Mouse (Mus musculus) heart, postnatal 0 days (tissue): ENCODE results near the gene Pcca.

ENCODE experiments used
- CTCF ChIP-seq: IDR thresholded peaks from 2 replicates; pipeline ENCODE4 v1.5.1; 2016; ENCODE audit warnings: antibody characterized with exemption, control low read depth, low read depth
- EP300 ChIP-seq: IDR thresholded peaks from 2 replicates; pipeline ENCODE4 v1.6.1; 2016; ENCODE audit warnings: antibody characterized with exemption, low read depth

DNA sequence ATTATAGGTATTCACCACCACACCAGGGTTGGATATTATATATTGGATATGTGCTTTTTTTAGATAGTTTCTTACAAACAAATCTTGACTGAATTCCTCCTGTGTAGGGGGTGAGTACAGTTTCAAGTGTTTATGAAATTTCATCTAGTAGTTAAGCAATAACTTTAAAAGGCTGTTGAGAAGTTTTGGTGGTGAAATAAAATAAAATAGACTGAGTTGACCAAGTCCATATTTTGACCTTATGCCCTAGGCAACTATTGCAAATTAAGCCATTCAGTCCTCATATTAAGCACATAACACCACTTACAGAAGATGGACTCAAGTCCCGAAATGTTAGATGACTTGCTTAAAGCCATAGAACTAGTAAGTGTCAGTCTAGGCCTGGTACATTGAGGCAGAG is 1.9 kb downstream of the Pcca start:
- no peak for TF ChIP-seq CTCF
- TF ChIP-seq EP300, result no peak
